Mouse (Mus musculus) monocyte, adult 2 months (primary cell): ENCODE measurements around the gene Lcn12.

Experiments used
- DNase-seq, 2 experiments: peaks; one replicate each; pipeline ENCODE4 v3.0.0; 2022; ENCODE audit warnings: low spot score in 2 of 2, low read depth in 1 of 2

The Lcn12 gene

DNA sequence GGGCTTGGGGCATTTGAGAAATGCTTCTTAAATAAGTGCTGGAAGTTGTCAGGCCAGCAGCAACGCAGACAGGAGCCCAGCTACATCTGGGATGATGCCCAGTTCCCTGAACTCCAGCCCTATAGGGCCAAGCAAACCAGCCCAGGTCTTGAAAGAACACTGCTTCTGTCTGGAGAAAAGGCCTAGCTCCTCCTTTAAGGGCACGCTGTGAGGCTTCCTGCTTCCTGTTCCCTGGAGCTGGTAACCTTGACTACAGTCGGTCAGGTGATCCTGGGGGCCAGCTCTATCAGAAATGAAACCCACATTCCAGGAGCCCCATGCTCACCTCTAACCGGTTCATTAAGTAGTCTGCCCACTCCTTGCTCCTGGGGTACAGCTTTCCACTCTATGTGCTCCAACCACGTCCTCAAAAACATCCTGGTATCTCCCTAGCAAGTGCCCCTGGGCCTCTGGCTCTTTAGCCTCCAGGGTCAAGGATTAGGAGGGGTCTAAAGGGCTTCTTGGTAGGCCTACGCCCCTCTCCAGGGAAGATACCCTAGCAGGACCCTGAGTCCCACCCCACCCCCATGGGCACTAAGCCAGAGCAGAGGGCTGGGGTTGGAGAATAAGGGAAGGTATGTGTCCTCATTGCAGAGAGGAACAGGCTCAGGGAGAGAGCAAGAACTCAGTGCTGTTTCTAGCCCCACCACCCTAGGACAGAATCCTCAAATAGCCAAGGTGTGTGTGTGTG, 4.3 kb upstream of the Lcn12 start:
- no peak for DNase-seq

DNA sequence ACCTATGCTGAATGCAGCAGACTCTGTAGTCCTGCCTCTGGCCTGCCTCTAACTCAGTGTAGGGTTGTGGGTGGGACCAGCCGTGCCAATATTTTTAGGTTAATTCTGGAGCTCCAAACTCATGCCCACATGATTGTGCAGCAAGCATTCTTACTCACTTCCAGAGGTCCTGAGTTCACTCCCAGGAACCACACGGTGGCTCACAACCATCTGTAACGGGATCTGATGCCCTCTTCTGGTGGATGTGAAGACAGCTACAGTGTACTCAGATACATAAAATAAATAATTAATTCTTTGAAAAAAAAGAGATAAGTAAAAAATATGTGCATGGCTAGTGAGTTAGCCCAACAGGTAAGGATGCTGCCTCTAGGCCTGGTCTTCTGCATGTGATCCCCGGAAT, 2.8 kb upstream of the Lcn12 start:
- no peak for DNase-seq

DNA sequence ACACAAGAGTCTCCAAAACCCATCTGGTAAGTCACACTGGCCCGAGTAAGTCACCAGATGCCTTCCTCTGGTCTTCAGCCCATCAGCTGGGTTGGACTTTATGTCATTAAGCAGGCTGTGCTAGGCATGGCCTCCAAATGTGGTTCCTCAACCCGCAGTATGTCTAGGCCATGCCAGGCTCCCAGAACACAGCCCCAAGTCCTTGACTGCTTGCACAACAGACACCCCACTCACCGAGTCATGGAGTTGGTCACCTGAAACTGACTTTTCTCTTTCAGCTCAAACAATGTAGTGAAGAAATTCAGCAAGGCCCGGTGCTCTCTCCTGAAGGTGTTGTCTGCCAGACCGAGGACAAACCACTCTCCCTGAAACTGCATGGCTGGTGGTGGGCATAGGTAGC, 723 bp downstream of the Lcn12 start:
- no peak for DNase-seq

DNA sequence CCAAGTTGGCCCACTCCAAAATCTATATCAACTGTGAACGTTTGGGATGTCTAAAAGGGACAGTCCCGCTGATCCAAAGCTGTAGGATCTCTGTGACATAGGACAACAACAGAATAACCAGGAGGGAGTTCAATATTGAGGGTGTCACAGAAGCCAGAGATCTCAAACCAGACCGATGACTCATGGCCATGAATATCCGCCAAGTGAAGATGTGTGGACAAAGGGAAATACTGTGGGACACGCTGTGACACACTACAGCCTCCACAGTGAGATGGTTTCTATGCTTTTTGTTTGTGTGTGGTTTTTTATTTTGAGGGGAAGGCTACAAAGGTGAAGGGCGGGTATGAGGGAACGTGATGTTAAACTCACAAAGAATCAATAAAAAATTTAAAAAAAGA, 5.0 kb downstream of the Lcn12 start:
- no peak for DNase-seq

DNA sequence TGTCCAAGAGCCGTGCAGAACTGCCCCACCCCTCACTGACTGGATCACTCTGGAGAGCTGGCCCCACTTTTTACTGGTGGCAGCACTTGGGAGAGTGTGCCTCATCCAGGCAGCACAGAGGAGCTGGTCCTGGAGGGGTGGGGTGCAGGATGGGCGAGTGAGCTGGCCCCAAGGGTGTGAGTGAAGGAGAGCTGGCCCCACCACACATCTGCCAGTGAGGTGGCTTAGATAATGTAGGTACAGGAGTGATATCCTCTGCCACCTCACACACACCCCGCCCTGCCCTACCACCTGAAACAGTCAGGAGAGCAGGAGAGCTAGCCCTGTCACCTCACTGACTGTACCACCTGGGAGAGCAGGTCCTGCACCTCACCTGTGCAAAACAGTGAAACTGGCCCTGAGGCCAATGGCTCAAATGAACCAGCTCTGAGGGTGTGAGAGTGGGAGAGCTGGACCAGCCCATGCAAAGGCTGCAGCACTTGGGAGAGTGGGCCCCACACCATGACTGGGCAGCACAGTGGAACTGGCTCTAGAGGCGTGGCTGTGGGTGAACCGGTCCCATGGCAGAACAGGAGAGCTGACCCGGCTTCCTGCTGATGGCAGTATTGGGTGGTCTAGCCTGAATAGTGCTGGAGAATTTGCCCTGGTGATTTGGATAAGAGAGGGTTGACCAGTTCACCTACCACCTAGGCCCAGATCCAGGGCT, 5.6 kb downstream of the Lcn12 start:
- DNase-seq: no peak

DNA sequence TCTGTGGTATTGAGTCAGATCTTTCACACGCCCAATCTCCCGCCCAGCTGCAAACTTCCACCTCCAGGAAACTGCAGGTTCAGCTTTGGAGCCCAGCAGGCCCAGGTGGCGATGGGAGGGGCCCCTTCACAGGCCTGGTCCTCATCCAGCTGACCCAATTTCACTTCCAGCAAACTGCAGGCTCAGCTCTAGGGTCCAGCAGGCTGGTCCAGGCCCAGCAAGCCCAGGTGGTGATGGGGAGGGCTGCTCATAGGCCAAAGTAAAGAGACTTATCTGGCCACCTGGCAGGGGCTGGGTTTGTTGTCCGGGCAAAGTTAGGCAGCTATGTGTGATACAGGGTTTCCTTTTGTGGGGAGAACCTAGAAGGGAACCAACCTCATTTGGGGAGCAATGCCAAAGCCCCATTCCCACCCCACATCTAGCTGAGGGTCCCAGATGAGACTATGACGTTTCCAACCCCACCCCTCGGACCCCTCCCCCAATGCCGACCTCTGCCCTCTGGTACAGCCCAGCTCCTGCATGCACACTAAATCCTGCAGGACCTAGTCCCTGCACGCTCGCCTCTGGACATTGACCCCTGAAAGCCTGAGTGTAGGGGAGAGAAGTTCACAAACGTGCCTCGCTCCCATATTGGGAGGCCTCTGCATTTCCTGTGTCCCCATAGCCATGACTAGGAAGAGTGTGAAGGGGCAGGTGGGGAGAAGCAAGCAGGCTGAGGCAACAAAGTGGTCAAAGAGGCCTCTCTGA, 8.6 kb downstream of the Lcn12 start:
- DNase-seq: no peak

DNA sequence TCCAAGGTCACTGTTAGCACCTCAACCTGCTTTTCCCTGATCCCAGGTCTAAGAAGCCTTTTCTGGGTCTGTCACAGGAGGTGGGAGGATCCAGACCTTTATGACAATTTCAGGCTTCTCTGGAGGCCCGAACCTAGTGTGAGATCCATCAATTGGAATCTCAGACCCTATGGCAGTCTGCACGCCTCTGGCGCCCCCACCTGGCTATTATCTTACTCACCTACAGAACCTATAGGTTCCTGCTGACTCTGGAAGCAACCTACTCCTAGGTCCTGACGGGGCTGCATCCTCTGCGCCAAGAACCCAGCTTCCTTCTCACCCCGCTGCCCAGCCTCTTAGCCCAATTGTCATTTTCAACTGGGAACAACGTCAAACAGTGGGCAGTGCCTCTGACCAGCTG, 10.7 kb downstream of the Lcn12 start:
- no peak for DNase-seq

DNA sequence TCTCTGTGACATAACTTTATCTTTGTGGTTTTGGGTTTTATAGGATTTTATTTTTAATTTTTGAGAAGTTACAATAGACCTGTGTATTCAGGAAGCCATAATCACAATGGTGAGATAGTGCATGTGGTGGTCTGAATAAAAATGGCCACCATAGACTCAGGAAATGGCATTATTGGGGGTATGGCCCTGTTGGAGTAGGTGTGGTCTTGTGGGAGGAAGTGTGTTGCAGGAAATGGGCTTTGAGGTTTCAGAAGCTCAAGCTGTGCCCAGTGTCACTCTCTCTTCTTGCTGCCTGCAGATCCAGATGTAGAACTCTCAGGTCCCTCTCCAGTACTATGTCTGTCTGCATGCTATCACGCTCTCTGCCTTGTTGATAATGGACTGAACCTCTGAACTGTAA, 13.2 kb downstream of the Lcn12 start:
- DNase-seq: no peak

DNA sequence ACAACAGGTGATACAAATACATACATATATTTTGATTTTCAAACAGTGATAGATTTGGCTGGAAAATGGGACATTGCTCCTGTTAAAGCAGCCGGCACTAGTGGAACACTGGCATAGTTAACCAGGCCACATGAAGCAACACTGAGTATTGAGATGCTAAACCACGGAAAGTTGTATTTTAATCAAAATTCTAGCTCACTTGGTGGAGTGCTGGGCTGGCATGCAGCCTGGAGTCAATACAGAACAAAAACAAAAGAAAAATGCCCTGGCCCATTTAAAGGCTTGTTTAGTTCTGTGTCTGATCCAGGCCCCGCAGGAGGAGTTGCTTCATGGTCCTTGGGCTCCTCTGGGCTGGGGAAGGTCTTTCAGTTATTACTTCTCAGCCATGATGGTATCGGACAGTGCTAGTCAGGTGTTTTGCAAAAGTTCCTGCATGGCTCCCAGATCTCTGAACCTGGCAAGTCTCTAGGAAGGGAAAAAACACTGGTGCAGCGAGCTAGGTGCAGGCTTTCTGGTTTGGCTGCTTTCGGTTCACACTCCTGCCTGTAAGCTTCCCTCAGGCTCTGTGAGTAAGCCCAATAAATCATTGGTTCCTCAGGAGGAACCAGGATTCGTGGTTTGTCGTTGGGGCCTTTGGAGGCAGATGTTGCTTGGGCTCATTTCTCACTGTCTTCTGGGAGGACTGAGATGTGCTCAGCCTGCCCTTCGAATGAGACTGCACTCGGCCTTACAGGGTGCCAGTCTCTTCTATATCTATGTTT, 14.0 kb downstream of the Lcn12 start:
- DNase-seq: no peak

DNA sequence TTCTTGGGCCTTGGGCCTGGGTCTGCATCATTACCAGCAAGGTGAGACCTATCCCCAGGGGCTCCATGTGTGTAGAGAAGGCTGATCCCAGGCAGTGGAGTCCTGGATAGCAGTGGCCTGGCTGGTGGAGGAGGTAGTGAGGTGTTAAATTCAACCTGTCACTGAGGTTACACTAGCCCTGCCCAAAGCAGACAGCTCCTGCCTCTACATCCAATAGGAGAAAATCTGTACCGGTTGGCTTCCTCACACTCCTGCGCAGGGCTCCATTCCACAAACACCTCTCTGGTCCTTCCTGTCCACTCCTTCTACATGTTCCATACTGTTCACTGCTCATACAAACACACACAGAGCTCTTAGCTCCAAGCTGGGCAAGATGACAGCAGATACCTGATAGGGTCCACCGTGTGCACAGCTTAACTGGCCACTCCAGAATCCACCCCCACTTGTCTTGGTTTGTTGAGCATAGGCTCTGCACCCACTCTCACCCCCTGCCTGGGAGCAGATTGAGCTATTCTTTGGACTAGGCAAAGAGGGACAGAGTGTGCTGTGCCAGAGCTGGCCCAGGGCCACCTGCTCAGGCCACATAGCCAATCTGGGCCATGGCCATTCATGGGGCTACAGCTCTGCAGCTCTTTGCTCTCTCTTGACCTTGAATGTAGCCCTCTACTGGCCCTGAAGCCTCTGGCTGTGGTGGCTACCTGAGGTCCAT, 15.6 kb downstream of the Lcn12 start:
- DNase-seq: no peak

DNA sequence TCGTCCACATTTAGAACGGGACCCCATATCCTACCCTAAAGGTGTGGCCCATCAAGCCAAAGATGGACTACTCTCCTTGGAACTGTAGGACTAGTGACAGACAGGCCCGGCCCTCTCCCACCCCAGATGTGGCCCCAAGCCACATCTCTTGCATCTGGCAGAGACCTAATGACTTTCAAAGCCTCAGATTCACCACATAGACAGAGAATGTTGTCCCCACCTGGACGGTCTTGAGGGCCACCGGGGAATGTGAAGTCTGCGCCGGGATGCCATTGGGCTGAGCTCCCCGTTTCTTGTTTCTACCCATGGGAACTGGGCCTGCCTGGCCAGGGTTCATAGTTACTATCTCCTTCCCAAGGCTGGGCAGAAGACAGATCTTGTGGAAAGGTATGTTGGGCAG, 16.2 kb downstream of the Lcn12 start:
- no peak for DNase-seq

DNA sequence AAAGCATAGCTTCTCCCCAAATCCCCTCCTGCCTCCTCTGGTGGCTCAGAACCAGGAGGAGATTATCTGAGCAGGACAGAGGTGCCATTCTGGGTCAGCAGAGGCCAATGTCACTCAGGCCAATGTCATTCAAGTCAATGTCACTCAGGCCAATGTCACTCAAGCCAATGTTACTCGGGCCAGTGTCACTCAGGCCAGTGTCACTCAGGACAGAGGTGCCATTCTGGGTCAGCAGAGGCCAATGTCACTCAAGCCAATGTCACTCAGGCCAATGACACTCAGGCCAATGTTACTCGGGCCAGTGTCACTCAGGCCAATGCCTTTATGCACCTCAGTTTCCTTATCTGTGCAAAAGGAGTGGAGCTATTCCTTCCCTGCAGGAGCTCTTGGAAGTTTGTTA, 21.2 kb downstream of the Lcn12 start:
- no peak for DNase-seq

DNA sequence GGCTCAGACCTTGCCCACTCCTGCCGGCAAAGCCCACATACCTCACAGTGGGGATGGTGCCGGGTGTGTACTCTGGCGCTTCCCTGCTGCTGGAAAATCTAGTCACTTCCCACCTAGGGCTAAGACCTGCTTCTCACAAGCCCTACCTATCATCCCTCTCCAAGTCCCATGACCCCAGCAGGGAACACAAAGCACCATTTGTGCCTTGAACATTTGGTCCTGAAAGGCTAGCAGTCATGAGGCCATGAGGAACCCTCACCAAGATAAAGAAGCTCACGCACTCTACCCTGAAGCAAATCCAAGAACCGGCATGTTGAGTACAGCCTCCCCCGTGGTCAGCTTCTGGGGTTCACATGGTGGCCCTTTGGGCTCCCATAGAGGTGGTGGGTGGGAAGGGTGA, 23.7 kb downstream of the Lcn12 start, which contains the start of gene Ptgds:
Gene Ptgds (minus strand): TSS at position 78 of the 400 bp plus-strand sequence.
- no peak for DNase-seq

DNA sequence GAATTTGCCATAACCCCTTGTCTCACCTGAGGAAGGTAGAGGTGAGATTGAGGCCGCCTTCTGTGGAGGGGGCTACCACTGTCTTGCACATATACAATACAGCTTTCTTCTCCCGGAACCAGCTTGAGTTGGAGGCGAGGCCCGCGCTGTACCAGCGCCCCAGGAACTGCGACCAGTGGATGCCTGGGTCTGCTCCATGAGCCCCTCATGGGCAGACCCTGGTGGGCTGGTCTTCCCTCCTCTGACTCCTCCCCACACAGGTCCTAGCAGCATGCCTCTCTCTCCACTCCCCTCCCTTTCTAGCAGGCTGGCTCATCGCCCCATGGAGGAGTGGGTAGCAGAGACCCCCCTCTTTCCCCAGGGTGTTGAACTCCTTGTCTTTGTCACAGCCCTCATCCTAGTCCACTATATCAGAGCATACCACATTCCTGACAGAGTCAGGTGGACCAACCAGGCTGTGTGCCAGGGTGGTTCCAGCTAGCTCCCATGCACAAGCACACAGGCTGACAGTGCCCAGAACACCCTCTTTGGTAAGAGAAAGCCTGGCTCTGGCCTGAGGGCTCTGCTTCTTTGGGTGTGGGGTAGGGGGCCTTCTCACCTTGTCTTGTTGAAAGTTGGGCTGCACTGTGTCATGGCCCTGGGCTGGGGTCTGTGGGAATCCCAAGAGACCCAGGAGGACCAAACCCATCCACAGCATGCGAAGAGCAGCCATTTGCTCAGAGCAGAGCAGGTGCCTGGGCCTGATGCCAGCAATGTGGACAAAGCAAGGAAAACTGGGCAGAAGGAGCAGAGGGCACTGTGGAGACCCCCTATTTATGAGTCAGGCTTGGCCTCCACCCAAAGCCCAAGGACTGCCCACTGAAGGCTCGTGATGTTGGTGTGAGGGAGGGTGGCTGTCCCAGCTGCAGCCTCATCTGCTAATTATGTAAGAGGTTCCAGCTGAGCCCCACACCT, 24.5 kb downstream of the Lcn12 start:
- DNase-seq: no peak

DNA sequence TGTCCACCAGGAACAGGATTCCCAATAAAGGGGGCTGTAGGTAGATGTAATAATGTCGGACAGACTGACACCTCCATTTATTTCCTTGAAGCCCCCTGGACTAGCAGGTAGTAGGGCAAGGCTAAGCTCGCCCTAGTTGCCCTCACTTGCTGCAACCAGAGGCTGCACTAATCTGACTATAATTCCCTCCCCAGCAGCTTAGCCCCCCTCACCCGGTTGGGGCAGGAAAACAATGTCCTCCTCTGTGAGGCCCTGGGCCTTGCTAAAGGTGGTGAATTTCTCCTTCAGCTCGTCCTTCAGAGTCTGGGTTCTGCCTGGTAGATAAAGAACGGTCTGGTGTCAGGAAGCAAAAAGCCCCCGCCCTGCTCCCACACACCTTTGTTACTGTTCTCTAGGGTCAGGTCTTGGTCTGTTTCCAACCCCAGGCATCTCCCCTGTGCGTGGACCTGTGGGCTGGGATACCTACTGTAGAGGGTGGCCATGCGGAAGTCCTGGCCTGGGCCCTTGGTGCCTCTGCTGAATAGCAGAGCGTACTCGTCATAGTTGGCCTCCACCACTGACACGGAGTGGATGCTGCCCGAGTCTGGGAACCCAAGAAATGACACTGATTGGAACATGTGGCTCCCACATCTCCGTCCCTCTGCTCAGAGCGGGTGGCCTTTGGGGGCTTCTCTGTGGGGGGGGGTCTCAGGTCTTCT, 26.0 kb downstream of the Lcn12 start:
- no peak for DNase-seq

DNA sequence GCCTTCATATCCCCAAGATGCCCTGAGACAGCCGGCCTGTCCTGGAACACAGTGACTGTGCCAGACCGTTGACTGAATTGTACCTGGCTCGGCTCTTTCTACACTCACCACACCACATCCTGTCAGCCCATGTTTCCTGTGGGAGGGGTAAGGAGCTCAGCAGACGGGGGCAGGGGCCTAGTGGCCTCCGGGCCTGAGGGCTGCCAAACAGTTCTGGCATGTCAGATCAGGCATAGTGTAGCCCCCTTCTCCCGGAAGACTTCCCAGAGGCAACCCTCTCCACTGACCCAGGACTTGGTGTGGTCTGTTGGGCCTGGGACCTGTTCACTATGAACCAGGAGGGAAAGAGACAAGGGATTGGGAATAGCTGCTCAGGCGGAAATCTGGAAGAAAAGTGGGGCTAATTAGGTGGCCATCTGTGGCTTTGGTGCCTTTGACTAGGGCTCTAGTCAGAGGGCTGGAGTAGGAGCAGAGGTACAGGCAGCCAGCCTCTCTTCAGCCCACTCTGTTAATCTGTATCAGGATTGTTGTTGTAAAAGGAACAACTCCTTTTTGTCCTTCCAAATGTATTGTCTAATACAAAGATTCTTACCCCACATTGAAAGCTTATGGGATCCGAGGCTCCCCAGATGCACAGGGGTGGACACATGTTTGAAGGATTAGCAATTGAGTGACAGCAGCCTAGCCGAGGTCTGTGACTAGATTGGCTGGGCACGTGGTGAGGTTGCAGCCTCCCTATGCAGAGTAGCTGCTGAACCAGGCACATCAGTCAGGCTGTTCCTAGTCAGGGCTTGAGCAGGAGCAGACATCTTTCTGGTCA, 27.7 kb downstream of the Lcn12 start:
- DNase-seq: no peak

DNA sequence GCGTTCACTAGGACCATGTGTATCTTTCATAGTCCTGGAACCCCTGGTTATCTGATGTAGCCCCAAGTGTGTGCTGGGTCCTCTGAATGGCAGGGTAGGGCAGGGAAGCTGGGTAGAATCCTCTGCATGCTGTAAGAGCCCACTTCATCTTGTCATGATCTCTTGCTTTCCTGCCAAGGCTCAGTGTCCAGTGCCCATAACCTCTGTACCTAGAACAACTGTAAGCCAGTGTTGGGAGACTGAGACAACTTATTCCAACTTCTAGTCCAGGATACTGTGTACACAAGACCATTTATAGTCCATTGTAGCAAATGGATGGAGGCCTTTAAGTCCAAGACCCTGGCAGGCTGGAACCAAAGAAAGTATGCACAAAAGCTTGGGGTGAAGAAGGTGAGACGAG, 28.5 kb downstream of the Lcn12 start:
- DNase-seq: no peak

DNA sequence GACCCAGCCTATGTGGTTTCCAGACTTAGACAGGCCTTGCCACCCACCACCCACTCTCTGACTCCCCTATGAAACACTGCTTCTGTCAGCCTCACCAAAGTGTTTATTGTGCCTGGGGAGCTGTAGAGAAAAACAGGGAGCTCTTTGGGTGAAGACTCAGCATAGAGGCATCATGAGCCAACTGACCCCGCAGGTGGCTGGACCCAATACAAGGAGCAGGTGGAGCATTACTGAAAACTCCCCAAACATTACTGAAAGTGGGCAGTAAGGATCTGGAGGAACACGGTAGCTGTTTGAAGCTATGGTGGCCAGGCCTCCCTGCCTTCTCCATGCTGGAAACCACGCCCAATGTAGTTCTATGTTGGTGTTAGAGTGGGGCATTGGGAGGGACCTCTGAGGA, 30.1 kb downstream of the Lcn12 start:
- no peak for DNase-seq
